Mouse (Mus musculus) midbrain, embryonic 15.5 days (tissue): Measurements from ENCODE around the gene Zfp51. TPM values are rescaled to one million over a fixed set of nuclear protein-coding genes. Genes with fewer than 3 reads are reported as not detected.
"Not testable (repeated sequence)": the region's sequence is repeated elsewhere in the genome, so short reads cannot be mapped to it uniquely, and the experiment has no call there.

Source experiments
- ATAC-seq: fragments of 200-750 bp; cut with Nextera tagmentation; replicated peaks from 2 replicates; pipeline ENCODE4 v1.8.0; 2017; ENCODE audit warnings: moderate TSS enrichment
- H3K27ac ChIP-seq: fragments of 300-500 bp; sonication (generic); 2 replicates; pipeline ENCODE4 v1.5.1; 2015; ENCODE audit warnings: mild to moderate bottlenecking, inconsistent platforms
- H3K27me3 ChIP-seq: fragments of 300-500 bp; sonication (generic); replicated peaks from 2 replicates; pipeline ENCODE4 v1.6.1; 2015; ENCODE audit warnings: inconsistent platforms
- H3K36me3 ChIP-seq: fragments of 300-500 bp; sonication (generic); replicated peaks from 2 replicates; pipeline ENCODE4 v1.6.1; 2015; ENCODE audit warnings: inconsistent platforms
- H3K4me1 ChIP-seq: fragments of 300-500 bp; sonication (generic); 2 replicates; pipeline ENCODE4 v1.6.1; 2015; ENCODE audit warnings: inconsistent platforms
- H3K4me2 ChIP-seq: fragments of 300-500 bp; sonication (generic); 2 replicates; pipeline ENCODE4 v1.6.1; 2015; ENCODE audit warnings: inconsistent platforms, mild to moderate bottlenecking, moderate library complexity
- H3K4me3 ChIP-seq: fragments of 300-500 bp; sonication (generic); 2 replicates; pipeline ENCODE4 v1.5.1; 2015; ENCODE audit warnings: mild to moderate bottlenecking, inconsistent platforms
- H3K9ac ChIP-seq: fragments of 300-500 bp; sonication (generic); 2 replicates; pipeline ENCODE4 v1.6.1; 2015; ENCODE audit warnings: mild to moderate bottlenecking, inconsistent platforms
- H3K9me3 ChIP-seq: fragments of 300-500 bp; sonication (generic); 2 replicates; pipeline ENCODE4 v1.6.1; 2016; ENCODE audit warnings: inconsistent platforms
- WGBS: fragments of 180-500 bp; shearing (Covaris S2); methylation state at CpG from one replicate; pipeline ENCODE4 v1.1.7; 2015; ENCODE audit warnings: mixed read lengths; 5-methylcytosine and 5-hydroxymethylcytosine counted together
- polyA plus RNA-seq: library from polyadenylated mRNA; unstranded; fragments of >200 nt; fragmentation: Nextera tagmentation; extraction: Ambion mirVana; gene quantifications from 2 replicates; pipeline ENCODE4 v1.2.1, GENCODE M21; 2015

The Zfp51 gene
- 14.0 and 14.1 TPM in 2 replicates for polyA plus RNA-seq

GRCm38 (mm10) chr17:21450138-21450704, at the start of gene Zfp51:
TSS of gene Zfp51 (plus strand) at chr17:21450374.
- Histone ChIP-seq H3K4me3 (peak within 1 kb of the TSS; percentile 60), H3K4me1 (peaks cover 6% of the 10 kb centered on the region), H3K9me3 (no peaks in the 10 kb centered on the region), H3K27me3 (no peaks in the 10 kb centered on the region), H3K27ac (peak within 1 kb of the TSS; percentile 80), H3K4me2 (peak within 1 kb of the TSS; percentile 64), H3K9ac (peak within 1 kb of the TSS; percentile 55), H3K36me3 (no peaks in the 10 kb centered on the region)
- peak; percentile 100 for ATAC-seq
- WGBS = under 1% methylated on average over 26 of the region's 26 CpGs

- 1% methylated on average over 22 of the region's 22 CpGs for WGBS
- Histone ChIP-seq H3K36me3 (no peaks in the 10 kb centered on the region), H3K9ac (peak within 1 kb of the TSS; percentile 39), H3K4me2 (peak within 1 kb of the TSS; percentile 82), H3K4me3 (peak within 1 kb of the TSS; percentile 47), H3K27me3 (no peaks in the 10 kb centered on the region), H3K27ac (peak within 1 kb of the TSS; percentile 65), H3K9me3 (no peaks in the 10 kb centered on the region), H3K4me1 (peaks cover 7% of the 10 kb centered on the region; the same call in 1 of the 2 replicates)
- peak; percentile 99 for ATAC-seq
These were observed 27.2 kb upstream of the Zfp51 start, which contains the start of gene Zfp54 for GRCm38 (mm10) chr17:21422664-21423599. TSS of gene Zfp54 (plus strand) at chr17:21423227.

- H3K27ac ChIP-seq, ATAC-seq, H3K9ac ChIP-seq, H3K4me1 ChIP-seq, H3K36me3 ChIP-seq, H3K9me3 ChIP-seq, H3K4me2 ChIP-seq, H3K4me3 ChIP-seq, H3K27me3 ChIP-seq: not testable (repeated sequence)
- 83% methylated on average over 9 of the region's 9 CpGs for WGBS
These were observed 11.3 kb upstream of the Zfp51 start for GRCm38 (mm10) chr17:21438806-21439400.

- Histone ChIP-seq H3K27me3 (no peaks in the 10 kb centered on the region), H3K4me2 (peak overlapping the region; percentile 64), H3K36me3 (no peaks in the 10 kb centered on the region), H3K9ac (peak overlapping the region; percentile 55), H3K4me1 (peaks cover 6% of the 10 kb centered on the region), H3K27ac (peak overlapping the region; percentile 80), H3K9me3 (no peaks in the 10 kb centered on the region), H3K4me3 (peak overlapping the region; percentile 60)
- ATAC-seq = peak; percentile 87
- WGBS = under 1% methylated on average over 3 of the region's 3 CpGs
These were observed 505 bp upstream of the Zfp51 start for GRCm38 (mm10) chr17:21449669-21450068.

- 90% methylated on average over 5 of the region's 5 CpGs for WGBS
- ATAC-seq = no peak
These were observed 13.4 kb downstream of the Zfp51 start for GRCm38 (mm10) chr17:21463550-21463949.

GRCm38 (mm10) chr17:21472032-21472652, 22.0 kb downstream of the Zfp51 start:
- WGBS = 65% methylated on average over 3 of the region's 3 CpGs
- Histone ChIP-seq H3K4me2 (no peak overlapping the region), H3K27me3 (no peaks in the 10 kb centered on the region), H3K9ac (no peak overlapping the region), H3K36me3 (no peaks in the 10 kb centered on the region), H3K4me3 (no peak overlapping the region), H3K4me1 (no peaks in the 10 kb centered on the region), H3K9me3 (no peaks in the 10 kb centered on the region), H3K27ac (no peak overlapping the region)
- ATAC-seq = no peak

More at GRCm38 (mm10) chr17:21463550-21463949, 13.4 kb downstream of the Zfp51 start:
- Histone ChIP-seq H3K4me3 (no peak overlapping the region), H3K9ac (no peak overlapping the region), H3K4me1 (no peaks in the 10 kb centered on the region), H3K4me2 (no peak overlapping the region), H3K27me3 (no peaks in the 10 kb centered on the region), H3K9me3 (no peaks in the 10 kb centered on the region), H3K27ac (no peak overlapping the region), H3K36me3 (peaks cover 33% of the 10 kb centered on the region)

GRCm38 (mm10) chr17:21472653-21473307, 22.6 kb downstream of the Zfp51 start:
- Histone ChIP-seq H3K4me2 (no peak overlapping the region), H3K9ac (no peak overlapping the region), H3K36me3 (no peaks in the 10 kb centered on the region), H3K27me3 (no peaks in the 10 kb centered on the region), H3K27ac (no peak overlapping the region), H3K4me3 (no peak overlapping the region), H3K9me3 (no peaks in the 10 kb centered on the region), H3K4me1 (no peaks in the 10 kb centered on the region)
- WGBS = 85% methylated on average over 2 of the region's 2 CpGs
- no peak for ATAC-seq

- Histone ChIP-seq H3K36me3 (no peaks in the 10 kb centered on the region), H3K9ac (no peak overlapping the region), H3K27me3 (no peaks in the 10 kb centered on the region), H3K9me3 (no peaks in the 10 kb centered on the region), H3K4me2 (no peak overlapping the region), H3K27ac (no peak overlapping the region), H3K4me1 (no peaks in the 10 kb centered on the region), H3K4me3 (no peak overlapping the region)
- WGBS = 37% methylated on average over 14 of the region's 14 CpGs
- ATAC-seq = no peak
These were observed 23.4 kb downstream of the Zfp51 start for GRCm38 (mm10) chr17:21473362-21474190.

GRCm38 (mm10) chr17:21474729-21475128, 24.6 kb downstream of the Zfp51 start:
- H3K4me3 ChIP-seq, H3K27ac ChIP-seq, H3K9me3 ChIP-seq, ATAC-seq, H3K27me3 ChIP-seq, H3K9ac ChIP-seq, H3K4me2 ChIP-seq, H3K4me1 ChIP-seq, H3K36me3 ChIP-seq: not testable (repeated sequence)
- WGBS = 34% methylated on average over 10 of the region's 10 CpGs

- H3K9me3 ChIP-seq, H3K9ac ChIP-seq, ATAC-seq, H3K4me3 ChIP-seq, H3K27me3 ChIP-seq, H3K36me3 ChIP-seq, H3K27ac ChIP-seq, H3K4me2 ChIP-seq, H3K4me1 ChIP-seq: not testable (repeated sequence)
- WGBS = 90% methylated on average over 1 of the region's 1 CpGs
These were observed 25.1 kb downstream of the Zfp51 start for GRCm38 (mm10) chr17:21475290-21475689.

- not testable (repeated sequence) for H3K4me3 ChIP-seq, H3K4me2 ChIP-seq, H3K27ac ChIP-seq, H3K27me3 ChIP-seq, H3K36me3 ChIP-seq, H3K9ac ChIP-seq, ATAC-seq, H3K4me1 ChIP-seq, H3K9me3 ChIP-seq
- WGBS = 84% methylated on average over 4 of the region's 9 CpGs
These were observed 26.2 kb downstream of the Zfp51 start for GRCm38 (mm10) chr17:21476351-21476750.
